In the genomic region with DNA sequence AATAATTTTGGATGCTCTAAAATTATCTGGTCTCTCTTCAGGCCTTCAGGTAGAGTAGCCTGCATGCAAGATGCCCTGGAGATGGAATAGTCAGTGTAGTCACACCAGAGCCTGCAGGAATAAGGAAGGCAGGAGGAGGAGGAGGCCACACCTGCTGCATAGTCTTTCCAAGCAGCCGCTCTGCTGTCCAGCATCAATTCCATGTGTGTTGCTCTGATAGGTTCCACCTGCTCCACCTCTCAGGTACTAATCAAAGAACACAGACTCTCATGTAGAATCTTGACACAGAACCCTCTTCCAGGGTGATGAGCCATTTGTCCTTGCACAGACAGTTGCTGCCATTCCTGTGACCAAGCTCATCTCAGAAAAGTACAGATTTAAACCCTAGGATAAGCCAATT, we compare ENCODE assay signal across 14 mouse cellular contexts. TPM values are rescaled to one million over a fixed set of nuclear protein-coding genes. Genes with fewer than 3 reads are reported as not detected.
DNase-seq lines count a peak whose midpoint lies in the region; ATAC-seq and TF ChIP-seq lines count a peak whose summit lies in the region.
"Had no signal": no experiment of that assay in that cellular context is flagged by ENCODE, and none has a peak within 500 bp of the region (broad histone marks: within the 10 kb centered on the region; RNA-seq: fewer than 3 reads in every experiment).

No protein-coding gene starts in this region.

- H3K4me3 ChIP-seq in forebrain, embryonic 11.5 days (ENCODE audit: low read depth, low read length), result no peak overlapping the region
- no peak overlapping the region for H3K4me3 ChIP-seq in forebrain, embryonic 12.5 days (replicated peaks)
- no peak overlapping the region for H3K4me3 ChIP-seq in layer of hippocampus, adult 2 months
- no peak overlapping the region for H3K4me3 ChIP-seq in liver, embryonic 16.5 days (ENCODE audit: low read depth, low read length)
- H3K4me3 ChIP-seq: hindbrain, embryonic 12.5 days; kidney, embryonic 15.5 days; neural tube, embryonic 12.5 days had no signal

- no peaks in the 10 kb centered on the region for H3K36me3 ChIP-seq in forebrain, embryonic 11.5 days (ENCODE audit: control insufficient read depth, insufficient read depth, low read length)
- H3K36me3 ChIP-seq in forebrain, embryonic 12.5 days (replicated peaks), result peaks cover 50% of the 10 kb centered on the region
- H3K36me3 ChIP-seq in liver, embryonic 16.5 days (ENCODE audit: control insufficient read depth, insufficient read depth), result peaks cover 7% of the 10 kb centered on the region

- no peaks in the 10 kb centered on the region for H3K27me3 ChIP-seq in forebrain, embryonic 11.5 days (ENCODE audit: control insufficient read depth, insufficient read depth, low read length)
- H3K27me3 ChIP-seq in forebrain, embryonic 12.5 days, result no peaks in the 10 kb centered on the region
- H3K27me3 ChIP-seq in liver, embryonic 16.5 days (ENCODE audit: control insufficient read depth, insufficient read depth, low read depth, low read length), result no peaks in the 10 kb centered on the region
- H3K27me3 ChIP-seq: hindbrain, embryonic 12.5 days; kidney, embryonic 15.5 days; neural tube, embryonic 12.5 days had no signal

- no peaks in the 10 kb centered on the region for H3K9me3 ChIP-seq in forebrain, embryonic 11.5 days (ENCODE audit: control insufficient read depth, low read length)
- no peaks in the 10 kb centered on the region for H3K9me3 ChIP-seq in forebrain, embryonic 12.5 days
- no peaks in the 10 kb centered on the region for H3K9me3 ChIP-seq in liver, embryonic 16.5 days (replicated peaks; ENCODE audit: control insufficient read depth, low read length)
- H3K9me3 ChIP-seq: hindbrain, embryonic 12.5 days; kidney, embryonic 15.5 days; neural tube, embryonic 12.5 days had no signal

- peak overlapping the region; percentile 18; the same call in 1 of the 2 replicates for H3K27ac ChIP-seq in forebrain, embryonic 11.5 days (ENCODE audit: low read depth, low read length)
- H3K27ac ChIP-seq in forebrain, embryonic 12.5 days, result no peak overlapping the region
- peak overlapping the region; percentile 88 for H3K27ac ChIP-seq in layer of hippocampus, adult 2 months
- peak overlapping the region; percentile 97 for H3K27ac ChIP-seq in liver, embryonic 16.5 days (ENCODE audit: low read length)
- H3K27ac ChIP-seq: hindbrain, embryonic 12.5 days; neural tube, embryonic 12.5 days had no signal

- TF ChIP-seq CTCF in layer of hippocampus, adult 2 months (conservative IDR thresholded peaks at IDR 0.05), result no peak

- WGBS in forebrain, embryonic 11.5 days, result 89% methylated on average over 1 of the region's 1 CpGs
- WGBS in forebrain, embryonic 12.5 days, result 100% methylated on average over 1 of the region's 1 CpGs
- 25% methylated on average over 1 of the region's 1 CpGs for WGBS in liver, embryonic 16.5 days (ENCODE audit: insufficient replicate concordance)

- no peaks in the 10 kb centered on the region for H3K4me1 ChIP-seq in forebrain, embryonic 11.5 days (replicated peaks; ENCODE audit: control insufficient read depth, insufficient read depth, low read length)
- peaks cover 17% of the 10 kb centered on the region; the same call in 1 of the 2 replicates for H3K4me1 ChIP-seq in forebrain, embryonic 12.5 days
- peaks cover 67% of the 10 kb centered on the region for H3K4me1 ChIP-seq in liver, embryonic 16.5 days (ENCODE audit: control insufficient read depth, low read depth, low read length)

- DNase-seq in forebrain, embryonic 11.5 days (ENCODE audit: low spot score), result no peak
- DNase-seq in layer of hippocampus, adult 2 months (ENCODE audit: low spot score in 2 of 2), result no peak
- DNase-seq in layer of hippocampus, postnatal 25 days (ENCODE audit: extremely low spot score in 1 of 2, low spot score in 1 of 2), result no peak
- no peak for DNase-seq in urinary bladder, adult 18-20 months (ENCODE audit: low spot score in 2 of 2)
- DNase-seq in frontal cortex, postnatal 36 days (ENCODE audit: low spot score in 2 of 2), result no peak
- DNase-seq: cerebellum, postnatal 10 days; lung, postnatal 10 days; thymus, postnatal 4 days had no signal

- H3K4me2 ChIP-seq in forebrain, embryonic 11.5 days (ENCODE audit: low read depth, low read length, severe bottlenecking), result no peak overlapping the region
- H3K4me2 ChIP-seq in forebrain, embryonic 12.5 days, result no peak overlapping the region
- peak overlapping the region; percentile 66 for H3K4me2 ChIP-seq in liver, embryonic 16.5 days (ENCODE audit: low read depth, low read length)
- H3K4me2 ChIP-seq: hindbrain, embryonic 12.5 days; kidney, embryonic 15.5 days; neural tube, embryonic 12.5 days had no signal

- ATAC-seq in forebrain, embryonic 11.5 days (replicated peaks; ENCODE audit: low FRiP score), result no peak
- no peak for ATAC-seq in forebrain, embryonic 12.5 days (ENCODE audit: low FRiP score)
- peak; percentile 66 for ATAC-seq in erythroblast, adult 5-6 weeks (replicated peaks; ENCODE audit: low FRiP score, poor library complexity, severe bottlenecking)
- peak; percentile 52 for ATAC-seq in liver, embryonic 16.5 days (ENCODE audit: low read depth)

- H3K9ac ChIP-seq in forebrain, embryonic 11.5 days (ENCODE audit: low read length), result no peak overlapping the region
- no peak overlapping the region for H3K9ac ChIP-seq in forebrain, embryonic 12.5 days
- H3K9ac ChIP-seq in liver, embryonic 16.5 days (ENCODE audit: low read depth, low read length), result 0 out of 2 replicates have a peak overlapping the region, but pooled peaks have one; percentile 46
- H3K9ac ChIP-seq: hindbrain, embryonic 12.5 days; kidney, embryonic 15.5 days; neural tube, embryonic 12.5 days had no signal

RNA-seq across cellular contexts. Expression of a gene that starts 52.8 kb away (rescaled TPM):
- 38.6 and 42.7 TPM in 2 replicates for polyA plus RNA-seq in forebrain, embryonic 11.5 days (2014; fragmentation: Nextera tagmentation; extraction: Ambion mirVana)
- polyA plus RNA-seq in forebrain, embryonic 12.5 days (2016; fragmentation: Nextera tagmentation; extraction: Ambion mirVana), result 52.3 and 54.8 TPM in 2 replicates
- total RNA-seq in layer of hippocampus, adult 2 months (2021), result 10 to 100 TPM; 47.8 to 52.5 TPM
- 10 to 100 TPM; 46.6 to 47.5 TPM for total RNA-seq in layer of hippocampus, postnatal 25 days (2021)
- total RNA-seq in erythroblast, adult 5-6 weeks (2015; ENCODE audit: low replicate concordance), result 10.4 and 19.9 TPM in 2 replicates
- total RNA-seq in erythroblast, adult 5-6 weeks (2017; ENCODE audit: low replicate concordance), result 31.5 and 53.4 TPM in 2 replicates
- polyA plus RNA-seq in liver, embryonic 16.5 days (2015; fragmentation: Nextera tagmentation; extraction: Ambion mirVana), result 14.3 and 14.6 TPM in 2 replicates

Comparison
In these comparisons a context has a peak if more than half of its experiments do, and no peak if none do; other contexts are left out.
1. ATAC-seq: peak in erythroblast, adult 5-6 weeks (single experiment) and liver, embryonic 16.5 days (single experiment); none in forebrain, embryonic 11.5 days (single experiment) and forebrain, embryonic 12.5 days (single experiment).